Mouse (Mus musculus): Measurements from ENCODE around the gene Foxi3. TPM values are rescaled to one million over a fixed set of nuclear protein-coding genes. Genes with fewer than 3 reads are reported as not detected.

The Foxi3 gene
- not detected for polyA plus RNA-seq (2014; fragmentation: Illumina TruSeq; extraction: RNeasy Lipid Tissue Mini Kit (QIAGEN cat#74804); ENCODE audit: low read depth, low replicate concordance)

DNA sequence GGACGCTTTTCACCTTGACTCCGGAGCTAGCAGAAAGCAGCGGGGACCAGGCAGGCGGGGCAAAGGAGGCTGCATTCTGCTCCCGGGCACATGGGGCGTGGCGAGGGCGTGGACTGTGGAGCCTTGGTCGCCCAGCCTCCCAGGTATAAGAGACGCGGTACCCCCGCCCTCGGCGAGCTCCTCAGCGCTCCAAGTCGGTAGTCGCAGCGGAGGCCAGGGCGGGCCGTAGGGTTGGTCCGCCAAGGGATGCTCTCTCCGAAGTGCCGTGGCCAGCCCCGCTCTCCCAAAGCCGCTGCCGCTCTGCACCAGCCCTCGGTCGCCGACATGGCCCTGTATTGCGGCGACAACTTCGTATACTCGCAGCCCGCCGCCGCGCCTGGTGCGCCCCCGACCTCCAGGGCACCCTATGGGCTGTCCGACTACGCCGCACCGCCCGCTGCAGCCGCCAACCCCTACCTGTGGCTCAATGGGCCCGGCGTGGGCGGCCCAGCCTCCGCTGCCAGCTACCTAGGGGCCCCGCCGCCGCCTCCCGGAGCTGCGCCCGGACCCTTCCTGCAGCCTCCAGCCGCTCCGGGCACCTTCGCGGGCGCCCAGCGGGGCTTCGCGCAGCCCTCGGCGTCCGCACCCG is at the start of gene Foxi3:
Gene Foxi3, plus strand, starts transcription at position 247 of the 628 bp plus-strand sequence.

GRCm38 (mm10) chr6:70918827-70919226 is 37.5 kb upstream of the Foxi3 start, which contains the start of gene Tex37:
Gene Tex37, minus strand, starts transcription at chr6:70918927.

Other genes with a start within 250 kb of the Foxi3 start
- gene Rpia, start 164.3 kb upstream of the Foxi3 start, polyA plus RNA-seq (2014; fragmentation: Illumina TruSeq; extraction: RNeasy Lipid Tissue Mini Kit (QIAGEN cat#74804); ENCODE audit: low read depth, low replicate concordance) = 11.9 TPM
- gene Eif2ak3, start 112.0 kb upstream of the Foxi3 start, polyA plus RNA-seq (2014; fragmentation: Illumina TruSeq; extraction: RNeasy Lipid Tissue Mini Kit (QIAGEN cat#74804); ENCODE audit: low read depth, low replicate concordance) = 2.2 TPM
- gene Tex37, start 37.6 kb upstream of the Foxi3 start, polyA plus RNA-seq (2014; fragmentation: Illumina TruSeq; extraction: RNeasy Lipid Tissue Mini Kit (QIAGEN cat#74804); ENCODE audit: low read depth, low replicate concordance) = 70.1 TPM
- gene Thnsl2, start 187.9 kb downstream of the Foxi3 start, polyA plus RNA-seq (2014; fragmentation: Illumina TruSeq; extraction: RNeasy Lipid Tissue Mini Kit (QIAGEN cat#74804); ENCODE audit: low read depth, low replicate concordance) = 2.1 TPM
- gene Fabp1, start 243.3 kb downstream of the Foxi3 start, polyA plus RNA-seq (2014; fragmentation: Illumina TruSeq; extraction: RNeasy Lipid Tissue Mini Kit (QIAGEN cat#74804); ENCODE audit: low read depth, low replicate concordance) = 2.6 TPM